Mouse (Mus musculus): ENCODE results near the gene Gm45799. TPM values are rescaled to one million over a fixed set of nuclear protein-coding genes. Genes with fewer than 3 reads are reported as not detected.

Gene Gm45799
- polyA plus RNA-seq, 1 experiment from 2014 or later, result 15.5 TPM

- Histone ChIP-seq H3K36me3 (no peaks in the 10 kb centered on the region), H3K27ac (no peak within 1 kb of the TSS)
- 4% methylated on average over 17 of the region's 17 CpGs for WGBS
Observed at GRCm38 (mm10) chr7:105650639-105651435, 10.5 kb downstream of the Gm45799 start, which contains the start of gene Dnhd1. Dnhd1 (plus strand) TSS chr7:105650827.

GRCm38 (mm10) chr7:105685541-105686197, 45.3 kb downstream of the Gm45799 start:
- Histone ChIP-seq H3K36me3 (no peaks in the 10 kb centered on the region), H3K9me3 (no peaks in the 10 kb centered on the region), H3K9ac (0 out of 2 replicates have a peak overlapping the region, but pooled peaks have one; percentile 29), H3K4me3 (no peak overlapping the region), H3K4me1 (no peaks in the 10 kb centered on the region), H3K27ac (no peak overlapping the region), H3K27me3 (replicated peaks) (no peaks in the 10 kb centered on the region), H3K4me2 (replicated peaks) (peak overlapping the region; percentile 38)
- peak; percentile 50; the same call in 1 of the 2 replicates for ATAC-seq (ENCODE audit: low FRiP score, low read depth)
- 21% methylated on average over 13 of the region's 13 CpGs for WGBS

More at GRCm38 (mm10) chr7:105650639-105651435, 10.5 kb downstream of the Gm45799 start, which contains the start of gene Dnhd1:
- Histone ChIP-seq H3K4me2 (replicated peaks) (peak within 1 kb of the TSS; percentile 72), H3K4me1 (peaks cover 10% of the 10 kb centered on the region), H3K4me3 (peak within 1 kb of the TSS; percentile 28), H3K9ac (0 out of 2 replicates have a peak within 1 kb of the TSS, but pooled peaks have one; percentile 18), H3K9me3 (no peaks in the 10 kb centered on the region), H3K27me3 (replicated peaks) (no peaks in the 10 kb centered on the region)
- peak; percentile 95 for ATAC-seq (ENCODE audit: low FRiP score, low read depth)

- H3K27me3 ChIP-seq (replicated peaks), result no peaks in the 10 kb centered on the region
- no peaks in the 10 kb centered on the region for H3K4me1 ChIP-seq
- no peaks in the 10 kb centered on the region for H3K36me3 ChIP-seq
- H3K9ac ChIP-seq, result no peak overlapping the region
- H3K27ac ChIP-seq, result no peak overlapping the region
- no peak overlapping the region for H3K4me2 ChIP-seq (replicated peaks)
- 82% methylated on average over 1 of the region's 1 CpGs for WGBS
- ATAC-seq (ENCODE audit: low FRiP score, low read depth), result no peak
- no peak overlapping the region for H3K4me3 ChIP-seq
- H3K9me3 ChIP-seq, result no peaks in the 10 kb centered on the region
Observed at GRCm38 (mm10) chr7:105690875-105691274, 50.5 kb downstream of the Gm45799 start.

GRCm38 (mm10) chr7:105703184-105703583, 62.8 kb downstream of the Gm45799 start:
- ATAC-seq (ENCODE audit: low FRiP score, low read depth), result no peak
- no peak overlapping the region for H3K27ac ChIP-seq
- no peak overlapping the region for H3K4me3 ChIP-seq
- H3K9me3 ChIP-seq, result no peaks in the 10 kb centered on the region
- no peaks in the 10 kb centered on the region for H3K4me1 ChIP-seq
- no peak overlapping the region for H3K4me2 ChIP-seq (replicated peaks)
- H3K36me3 ChIP-seq, result no peaks in the 10 kb centered on the region
- no peaks in the 10 kb centered on the region for H3K27me3 ChIP-seq (replicated peaks)
- H3K9ac ChIP-seq, result no peak overlapping the region
- 90% methylated on average over 16 of the region's 16 CpGs for WGBS

- H3K27me3 ChIP-seq (replicated peaks), result no peaks in the 10 kb centered on the region
- H3K9ac ChIP-seq, result no peak overlapping the region
- no peak overlapping the region for H3K4me2 ChIP-seq (replicated peaks)
- no peaks in the 10 kb centered on the region for H3K9me3 ChIP-seq
- H3K36me3 ChIP-seq, result no peaks in the 10 kb centered on the region
- H3K4me3 ChIP-seq, result no peak overlapping the region
- H3K27ac ChIP-seq, result no peak overlapping the region
- no peaks in the 10 kb centered on the region for H3K4me1 ChIP-seq
- 89% methylated on average over 4 of the region's 4 CpGs for WGBS
- ATAC-seq (ENCODE audit: low FRiP score, low read depth), result no peak
Observed at GRCm38 (mm10) chr7:105703816-105704215, 63.5 kb downstream of the Gm45799 start.

DNA sequence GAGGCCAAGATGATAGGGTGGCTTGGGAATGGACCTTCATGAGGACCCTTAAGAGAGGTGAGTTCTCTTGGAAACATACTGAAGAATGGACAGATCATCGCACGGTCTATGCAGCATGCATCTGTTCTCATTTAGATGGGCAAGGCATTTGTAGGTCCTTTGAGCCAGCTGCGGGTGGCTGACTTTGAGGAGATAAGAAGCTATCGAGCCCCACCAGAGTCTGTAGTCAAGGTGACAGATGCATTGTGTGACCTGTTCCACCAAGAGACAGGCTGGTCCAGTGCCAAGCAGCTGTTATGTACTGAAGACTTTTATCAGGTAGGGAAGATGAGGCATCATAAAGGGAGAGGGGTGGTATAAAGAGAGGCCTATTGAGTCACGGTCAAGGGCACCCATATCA, 68.4 kb downstream of the Gm45799 start:
- H3K9me3 ChIP-seq, result no peaks in the 10 kb centered on the region
- no peaks in the 10 kb centered on the region for H3K4me1 ChIP-seq
- no peak overlapping the region for H3K27ac ChIP-seq
- no peak overlapping the region for H3K9ac ChIP-seq
- no peak overlapping the region for H3K4me2 ChIP-seq (replicated peaks)
- no peak for ATAC-seq (ENCODE audit: low FRiP score, low read depth)
- H3K36me3 ChIP-seq, result no peaks in the 10 kb centered on the region
- H3K4me3 ChIP-seq, result no peak overlapping the region
- 95% methylated on average over 5 of the region's 5 CpGs for WGBS
- H3K27me3 ChIP-seq (replicated peaks), result no peaks in the 10 kb centered on the region

GRCm38 (mm10) chr7:105715366-105715765, 75.0 kb downstream of the Gm45799 start:
- no peak for ATAC-seq (ENCODE audit: low FRiP score, low read depth)
- Histone ChIP-seq H3K27ac (no peak overlapping the region), H3K27me3 (replicated peaks) (no peaks in the 10 kb centered on the region), H3K4me3 (no peak overlapping the region), H3K4me2 (replicated peaks) (no peak overlapping the region), H3K9ac (no peak overlapping the region), H3K4me1 (no peaks in the 10 kb centered on the region), H3K36me3 (no peaks in the 10 kb centered on the region), H3K9me3 (no peaks in the 10 kb centered on the region)
- WGBS, result 58% methylated on average over 3 of the region's 3 CpGs

DNA sequence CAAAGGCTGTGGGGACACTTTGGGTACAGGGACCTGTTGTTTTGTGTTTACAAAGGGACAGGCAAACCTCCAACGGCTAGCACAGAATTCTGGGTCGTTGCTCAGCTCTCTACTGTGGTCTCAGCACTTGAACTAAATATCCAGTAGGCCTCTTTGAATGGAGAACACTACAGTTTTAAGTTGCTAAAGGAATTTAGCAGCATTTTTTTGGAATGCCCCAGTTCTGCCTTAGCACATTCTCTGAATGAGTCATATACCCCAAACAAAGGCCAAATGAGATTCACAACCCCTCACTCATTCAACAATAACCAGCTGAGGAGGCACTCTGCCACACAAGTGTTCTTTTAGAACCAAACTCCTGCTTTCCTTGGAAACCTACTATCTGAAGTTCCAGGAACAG, 81.6 kb downstream of the Gm45799 start:
- no peaks in the 10 kb centered on the region for H3K4me1 ChIP-seq
- no peak for ATAC-seq (ENCODE audit: low FRiP score, low read depth)
- no peaks in the 10 kb centered on the region for H3K27me3 ChIP-seq (replicated peaks)
- no peak overlapping the region for H3K27ac ChIP-seq
- H3K9ac ChIP-seq, result no peak overlapping the region
- H3K36me3 ChIP-seq, result no peaks in the 10 kb centered on the region
- WGBS, result 66% methylated on average over 2 of the region's 2 CpGs
- H3K4me2 ChIP-seq (replicated peaks), result no peak overlapping the region
- no peak overlapping the region for H3K4me3 ChIP-seq
- no peaks in the 10 kb centered on the region for H3K9me3 ChIP-seq

DNA sequence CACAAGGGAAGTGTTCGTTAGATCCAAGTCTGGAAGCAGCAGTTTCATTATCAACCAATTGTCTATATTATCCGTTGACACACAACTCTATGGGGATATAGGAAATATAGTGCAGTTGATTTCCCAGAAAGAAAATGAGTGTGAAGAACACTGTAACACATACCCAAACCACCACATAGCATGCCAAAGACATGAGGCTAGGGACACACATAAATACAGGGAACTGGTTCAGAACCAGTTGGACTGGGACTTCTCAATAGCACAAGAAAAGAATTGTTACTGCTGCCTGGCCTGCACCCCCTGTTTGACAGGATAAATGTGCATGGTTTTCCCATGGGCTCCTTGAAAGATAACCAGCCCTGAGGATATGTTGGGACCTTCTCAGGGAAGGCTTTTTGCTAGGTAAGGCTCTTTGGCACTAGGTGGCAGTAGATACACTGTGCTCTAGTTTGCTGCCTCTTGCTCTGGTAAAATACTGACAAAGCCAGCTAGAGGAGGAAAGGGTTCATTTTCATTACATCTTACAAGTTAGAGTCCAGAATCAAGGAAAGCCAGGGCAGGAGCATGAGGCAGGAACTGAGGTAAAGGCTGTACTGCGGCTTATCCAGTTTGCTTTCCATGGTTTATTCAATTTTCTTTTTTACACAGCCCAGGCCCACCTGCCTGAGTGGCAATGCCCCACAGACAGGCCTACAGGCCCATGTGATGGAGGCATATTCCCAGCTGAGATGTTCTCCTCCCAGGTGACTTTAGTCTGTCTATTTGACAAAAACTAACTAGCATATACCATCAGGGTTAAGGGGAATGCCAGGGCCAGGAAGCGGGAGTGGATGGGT, 86.0 kb downstream of the Gm45799 start:
- 82% methylated on average over 4 of the region's 4 CpGs for WGBS
- no peak overlapping the region for H3K27ac ChIP-seq

DNA sequence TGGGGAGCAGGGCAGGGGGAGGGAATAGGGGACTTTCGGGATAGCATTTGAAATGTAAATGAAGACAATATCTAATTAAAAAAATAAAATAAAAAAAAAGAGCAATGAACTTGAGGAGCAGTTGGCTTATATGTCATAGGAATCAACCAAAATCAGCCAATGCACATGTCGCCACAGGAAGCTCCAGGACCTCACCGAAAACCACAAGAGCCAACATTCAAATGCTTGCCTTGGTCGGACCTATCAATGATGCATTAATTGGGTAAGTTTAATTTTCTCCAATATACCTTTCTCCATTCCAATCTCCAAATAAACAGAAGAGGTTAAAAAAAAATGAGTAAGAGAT, 86.6 kb downstream of the Gm45799 start:
- Histone ChIP-seq H3K27ac (no peak overlapping the region), H3K4me3 (no peak overlapping the region), H3K9ac (no peak overlapping the region), H3K9me3 (no peaks in the 10 kb centered on the region), H3K36me3 (peaks cover 17% of the 10 kb centered on the region), H3K4me1 (no peaks in the 10 kb centered on the region), H3K4me2 (replicated peaks) (no peak overlapping the region), H3K27me3 (replicated peaks) (no peaks in the 10 kb centered on the region)
- no peak for ATAC-seq (ENCODE audit: low FRiP score, low read depth)
- 90% methylated on average over 4 of the region's 4 CpGs for WGBS

More for the DNA sequence above, 86.0 kb downstream of the Gm45799 start:
- H3K36me3 ChIP-seq, result peaks cover 11% of the 10 kb centered on the region
- no peak overlapping the region for H3K4me3 ChIP-seq
- H3K4me1 ChIP-seq, result no peaks in the 10 kb centered on the region
- H3K9me3 ChIP-seq, result no peaks in the 10 kb centered on the region
- H3K9ac ChIP-seq, result no peak overlapping the region
- ATAC-seq (ENCODE audit: low FRiP score, low read depth), result peak; percentile 77
- H3K4me2 ChIP-seq (replicated peaks), result no peak overlapping the region
- H3K27me3 ChIP-seq (replicated peaks), result no peaks in the 10 kb centered on the region

- H3K27ac ChIP-seq, result no peak overlapping the region
Observed at GRCm38 (mm10) chr7:105728701-105729428, 88.5 kb downstream of the Gm45799 start.

More at GRCm38 (mm10) chr7:105728701-105729428, 88.5 kb downstream of the Gm45799 start:
- Histone ChIP-seq H3K4me2 (replicated peaks) (no peak overlapping the region), H3K4me1 (no peaks in the 10 kb centered on the region), H3K9me3 (no peaks in the 10 kb centered on the region), H3K9ac (no peak overlapping the region), H3K27me3 (replicated peaks) (no peaks in the 10 kb centered on the region), H3K4me3 (no peak overlapping the region), H3K36me3 (peaks cover 37% of the 10 kb centered on the region)
- no peak for ATAC-seq (ENCODE audit: low FRiP score, low read depth)
- WGBS, result 66% methylated on average over 6 of the region's 6 CpGs

Data from neural tube, embryonic 12.5 days (tissue).